Mouse (Mus musculus): Measurements from ENCODE around the gene Gm45711. TPM values are rescaled to one million over a fixed set of nuclear protein-coding genes. Genes with fewer than 3 reads are reported as not detected.
A peak's percentile ranks its signal among the peaks of the same experiment; 100 is the strongest.
"Not testable (repeated sequence)": the region's sequence is repeated elsewhere in the genome, so short reads cannot be mapped to it uniquely, and the experiment has no call there.

Gm45711 gene
- polyA plus RNA-seq (2016; fragmentation: Nextera tagmentation; extraction: Ambion mirVana), result not detected in 2 replicates

DNA sequence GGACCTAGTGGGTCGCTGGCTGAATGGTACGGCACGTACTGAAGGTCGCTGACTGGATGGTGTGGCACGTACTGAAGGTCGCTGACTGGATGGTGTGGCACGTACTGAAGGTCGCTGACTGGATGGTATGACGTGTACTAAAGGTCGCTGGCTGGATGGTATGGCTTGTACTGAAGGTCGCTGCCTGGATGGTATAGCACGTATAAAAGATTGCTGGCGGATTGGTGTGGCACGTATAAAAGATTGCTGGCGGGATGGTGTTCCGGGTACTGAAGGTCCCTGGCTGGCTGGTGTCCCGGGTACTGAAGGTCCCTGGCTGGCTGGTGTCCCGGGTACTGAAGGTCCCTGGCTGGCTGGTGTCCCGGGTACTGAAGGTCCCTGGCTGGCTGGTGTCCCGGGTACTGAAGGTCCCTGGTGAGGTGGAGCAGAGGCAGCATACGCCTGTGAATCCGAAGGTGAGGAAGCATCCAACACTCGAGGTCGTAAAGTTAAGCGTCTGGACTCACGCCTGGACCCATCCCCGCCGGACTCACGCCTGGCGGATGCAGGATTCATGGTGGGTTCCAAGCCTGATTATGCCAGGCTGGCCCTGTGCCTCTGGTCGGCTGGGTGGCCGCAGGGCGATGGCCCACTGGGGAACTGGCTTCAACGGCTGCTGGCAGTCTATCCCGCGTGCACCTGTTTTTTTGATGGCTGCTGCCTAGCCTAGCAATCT is at the start of gene Gm45711, which contains the start of gene Cmtm1:
Gene Gm45711 (minus strand): TSS at position 641 of the 715 bp plus-strand sequence.
Gene Cmtm1 (minus strand): TSS at position 705 of the 715 bp plus-strand sequence.
- 83% methylated on average over 36 of the region's 36 CpGs for WGBS
- peak; percentile 35 for DNase-seq (ENCODE audit: low spot score)
- H3K27me3 ChIP-seq (ENCODE audit: insufficient read depth, poor library complexity, severe bottlenecking); H3K4me1 ChIP-seq; H3K4me3 ChIP-seq; H3K27ac ChIP-seq; H3K36me3 ChIP-seq; H3K9me3 ChIP-seq: not testable (repeated sequence)

DNA sequence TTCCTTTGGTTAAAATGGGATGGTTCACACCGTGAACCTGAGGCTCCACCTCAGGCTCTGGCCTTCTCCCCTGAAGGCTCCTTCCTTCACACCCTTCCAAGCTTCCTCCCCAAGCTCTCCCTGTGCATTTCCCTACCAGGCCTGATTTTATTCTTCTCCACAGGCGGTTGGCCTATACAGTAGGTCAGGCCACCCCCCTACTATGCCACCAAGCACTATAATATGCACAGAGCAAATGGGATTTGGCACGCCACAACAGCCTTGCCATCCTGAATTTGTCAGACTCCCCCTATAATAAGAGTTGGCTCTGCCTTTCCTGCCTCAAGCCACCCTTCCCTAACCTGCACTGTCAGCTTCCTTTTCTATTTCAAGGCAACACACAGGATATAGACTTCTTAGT is 48.8 kb upstream of the Gm45711 start:
- H3K27me3 ChIP-seq (ENCODE audit: insufficient read depth, poor library complexity, severe bottlenecking), result no peaks in the 10 kb centered on the region
- H3K4me3 ChIP-seq, result no peak overlapping the region
- no peaks in the 10 kb centered on the region for H3K9me3 ChIP-seq
- 91% methylated on average over 3 of the region's 3 CpGs for WGBS
- no peak overlapping the region for H3K27ac ChIP-seq
- H3K36me3 ChIP-seq, result peaks cover 29% of the 10 kb centered on the region; the same call in 1 of the 2 replicates
- peaks cover 13% of the 10 kb centered on the region for H3K4me1 ChIP-seq
- no peak for DNase-seq (ENCODE audit: low spot score)

DNA sequence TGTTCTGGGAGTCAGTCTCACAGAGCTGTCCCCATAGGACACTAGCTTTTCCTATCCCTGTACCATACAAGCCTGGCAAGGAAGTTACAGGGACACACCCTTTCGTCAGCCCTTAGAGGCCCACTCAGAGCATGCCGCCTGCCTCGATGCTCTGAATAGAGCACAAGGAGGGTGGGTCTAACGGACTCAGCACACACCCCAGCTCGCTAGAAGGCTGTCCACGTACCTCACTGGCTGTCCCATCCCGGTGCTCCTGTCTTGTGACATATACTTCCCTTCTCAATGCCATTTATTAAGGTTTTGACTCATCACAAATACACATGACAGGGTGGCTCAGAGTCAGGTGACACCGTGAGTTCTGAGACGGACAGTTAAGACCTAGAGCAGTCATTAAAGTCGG is 44.6 kb upstream of the Gm45711 start:
- Histone ChIP-seq H3K9me3 (no peaks in the 10 kb centered on the region), H3K27me3 (ENCODE audit: insufficient read depth, poor library complexity, severe bottlenecking) (no peaks in the 10 kb centered on the region), H3K4me3 (no peak overlapping the region), H3K36me3 (peaks cover 31% of the 10 kb centered on the region; the same call in 1 of the 2 replicates), H3K27ac (no peak overlapping the region), H3K4me1 (peaks cover 5% of the 10 kb centered on the region; the same call in 1 of the 2 replicates)
- no peak for DNase-seq (ENCODE audit: low spot score)
- 89% methylated on average over 10 of the region's 10 CpGs for WGBS

DNA sequence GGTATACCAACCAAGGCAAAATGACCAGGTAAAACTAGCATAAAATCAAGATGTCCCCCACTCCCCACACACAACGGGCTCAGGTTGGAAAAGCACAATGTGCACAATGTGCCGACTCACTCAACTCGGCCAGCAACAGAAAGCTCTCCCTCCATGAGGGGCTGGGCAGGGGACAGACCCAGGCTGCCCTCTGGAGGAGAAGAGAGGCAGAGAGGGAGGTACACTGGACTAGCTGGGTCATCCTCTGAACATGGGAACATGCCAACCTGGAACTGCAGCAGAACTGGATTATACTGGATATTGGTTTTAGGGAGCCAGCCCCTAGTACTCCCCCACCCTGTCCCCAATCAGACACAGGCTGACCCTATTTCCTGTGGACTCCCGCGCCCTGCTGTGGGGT is 43.3 kb upstream of the Gm45711 start:
- 54% methylated on average over 5 of the region's 5 CpGs for WGBS

DNA sequence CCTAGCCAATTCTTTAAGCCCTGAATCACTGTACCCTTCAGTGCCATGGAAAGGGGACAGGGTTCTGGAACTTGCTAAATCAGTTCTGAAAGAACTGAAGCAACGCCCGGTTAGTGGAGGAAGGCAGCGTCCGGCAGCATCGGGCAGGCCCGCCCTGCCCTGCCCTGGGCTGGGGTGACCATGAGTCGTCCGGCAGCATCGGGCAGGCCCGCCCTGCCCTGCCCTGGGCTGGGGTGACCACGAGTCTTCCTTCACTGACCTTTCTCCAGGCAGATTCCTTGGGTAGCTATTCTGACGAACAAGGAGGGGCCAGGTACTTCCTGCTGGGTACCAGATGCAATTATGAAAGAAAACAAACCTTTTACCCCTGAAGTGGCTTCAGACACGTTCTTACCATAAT is 40.2 kb upstream of the Gm45711 start:
- Histone ChIP-seq H3K4me1 (peaks cover 15% of the 10 kb centered on the region), H3K9me3 (no peaks in the 10 kb centered on the region), H3K4me3 (no peak overlapping the region), H3K36me3 (peaks cover 47% of the 10 kb centered on the region), H3K27me3 (ENCODE audit: insufficient read depth, poor library complexity, severe bottlenecking) (no peaks in the 10 kb centered on the region), H3K27ac (no peak overlapping the region)
- WGBS, result 85% methylated on average over 13 of the region's 13 CpGs
- DNase-seq (ENCODE audit: low spot score), result no peak

More for the DNA sequence above, 43.3 kb upstream of the Gm45711 start:
- no peak overlapping the region for H3K4me3 ChIP-seq
- peaks cover 31% of the 10 kb centered on the region; the same call in 1 of the 2 replicates for H3K36me3 ChIP-seq
- H3K27ac ChIP-seq, result no peak overlapping the region
- no peaks in the 10 kb centered on the region for H3K27me3 ChIP-seq (ENCODE audit: insufficient read depth, poor library complexity, severe bottlenecking)
- no peak for DNase-seq (ENCODE audit: low spot score)
- peaks cover 4% of the 10 kb centered on the region; the same call in 1 of the 2 replicates for H3K4me1 ChIP-seq
- H3K9me3 ChIP-seq, result no peaks in the 10 kb centered on the region

DNA sequence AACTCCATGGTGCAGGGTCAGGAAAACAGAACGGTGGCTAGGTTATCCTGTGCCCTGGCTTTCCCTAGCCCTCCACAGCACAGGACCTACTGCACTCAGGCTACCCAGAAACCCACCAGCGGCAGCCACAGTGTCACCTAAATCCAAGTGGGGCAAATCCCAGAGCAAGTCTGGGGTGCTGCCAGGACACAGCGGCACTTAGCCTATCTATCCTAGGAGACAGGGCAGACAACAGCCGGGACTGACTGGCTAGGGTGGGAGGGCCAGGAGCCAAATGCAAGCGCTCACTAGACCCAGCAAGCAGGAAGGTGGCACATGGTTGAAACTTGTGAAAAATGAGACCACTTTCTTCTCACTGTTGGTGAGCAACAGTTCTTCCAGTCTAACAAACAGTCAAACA is 39.1 kb upstream of the Gm45711 start:
- no peak overlapping the region for H3K4me3 ChIP-seq
- 69% methylated on average over 5 of the region's 5 CpGs for WGBS
- H3K36me3 ChIP-seq, result peaks cover 43% of the 10 kb centered on the region
- H3K4me1 ChIP-seq, result peaks cover 18% of the 10 kb centered on the region
- no peak for DNase-seq (ENCODE audit: low spot score)
- H3K27ac ChIP-seq, result no peak overlapping the region
- no peaks in the 10 kb centered on the region for H3K27me3 ChIP-seq (ENCODE audit: insufficient read depth, poor library complexity, severe bottlenecking)
- no peaks in the 10 kb centered on the region for H3K9me3 ChIP-seq

DNA sequence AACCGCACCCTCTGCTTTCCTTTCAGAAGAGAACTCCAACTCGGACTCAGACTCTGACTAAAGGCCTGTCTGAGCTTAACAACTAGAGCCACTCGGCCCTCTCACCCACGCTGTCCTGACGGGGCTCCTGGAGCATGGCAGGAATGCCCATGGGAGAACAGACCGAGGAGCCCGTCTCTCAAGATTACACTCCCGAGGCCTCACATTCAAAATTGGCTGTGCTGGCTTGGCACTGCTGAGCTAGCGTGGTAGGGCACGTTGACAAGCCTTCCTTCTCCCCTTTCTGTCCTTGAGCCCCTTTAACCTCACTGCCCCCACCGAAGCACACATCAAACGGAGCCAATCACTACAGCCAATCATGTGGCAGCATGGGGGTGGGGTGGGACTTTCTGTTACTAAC is 36.8 kb upstream of the Gm45711 start:
- H3K27me3 ChIP-seq (ENCODE audit: insufficient read depth, poor library complexity, severe bottlenecking), result no peaks in the 10 kb centered on the region
- peaks cover 25% of the 10 kb centered on the region for H3K4me1 ChIP-seq
- H3K4me3 ChIP-seq, result 0 out of 2 replicates have a peak overlapping the region, but pooled peaks have one; percentile 5
- no peak for DNase-seq (ENCODE audit: low spot score)
- peak overlapping the region; percentile 23; the same call in 1 of the 2 replicates for H3K27ac ChIP-seq
- no peaks in the 10 kb centered on the region for H3K9me3 ChIP-seq
- peaks cover 35% of the 10 kb centered on the region for H3K36me3 ChIP-seq
- WGBS, result 37% methylated on average over 12 of the region's 12 CpGs

DNA sequence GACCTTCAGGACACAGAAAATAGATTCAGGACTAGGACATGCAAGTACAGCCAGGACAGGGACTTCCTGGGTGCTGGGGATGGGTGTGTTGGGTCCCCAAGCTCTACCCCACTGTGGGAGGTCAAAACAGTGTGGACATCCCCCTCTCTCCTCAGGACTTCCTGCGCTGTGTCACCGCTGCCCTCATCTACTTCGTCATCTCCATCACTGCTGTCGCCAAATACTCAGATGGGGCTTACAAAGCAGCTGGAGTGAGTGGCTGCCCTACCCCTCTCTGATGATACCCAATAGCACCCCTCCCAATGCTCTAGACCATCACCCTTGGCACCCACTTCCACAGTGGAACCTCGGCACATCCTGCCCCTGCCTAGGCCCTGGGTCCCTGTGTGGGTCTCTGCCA is 34.7 kb upstream of the Gm45711 start:
- no peak overlapping the region for H3K4me3 ChIP-seq
- DNase-seq (ENCODE audit: low spot score), result no peak
- H3K27me3 ChIP-seq (ENCODE audit: insufficient read depth, poor library complexity, severe bottlenecking), result no peaks in the 10 kb centered on the region
- H3K4me1 ChIP-seq, result peaks cover 41% of the 10 kb centered on the region
- H3K36me3 ChIP-seq, result peaks cover 35% of the 10 kb centered on the region
- H3K27ac ChIP-seq, result no peak overlapping the region
- WGBS, result 88% methylated on average over 5 of the region's 5 CpGs
- no peaks in the 10 kb centered on the region for H3K9me3 ChIP-seq

DNA sequence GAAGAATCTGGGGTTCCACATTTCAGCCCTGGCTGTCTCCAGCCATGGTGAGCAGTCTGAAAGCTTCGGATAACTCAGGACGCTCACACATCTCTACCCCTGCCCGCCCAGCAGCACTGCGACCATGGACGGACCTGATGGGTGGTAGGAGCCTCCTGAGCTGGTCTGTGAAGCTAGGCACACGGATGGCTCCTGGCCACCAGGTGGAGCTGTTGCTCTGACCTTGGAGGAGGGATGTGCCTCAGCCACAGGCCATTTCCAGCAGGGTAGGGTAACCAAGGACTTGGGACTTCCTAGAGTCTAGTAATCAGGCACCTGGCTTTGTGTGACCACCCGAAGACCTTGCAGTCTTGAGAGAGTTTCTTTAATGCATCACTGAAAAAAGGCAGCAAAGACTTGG is 34.1 kb upstream of the Gm45711 start:
- peak; percentile 93 for DNase-seq (ENCODE audit: low spot score)
- Histone ChIP-seq H3K9me3 (no peaks in the 10 kb centered on the region), H3K27ac (no peak overlapping the region), H3K36me3 (peaks cover 35% of the 10 kb centered on the region), H3K27me3 (ENCODE audit: insufficient read depth, poor library complexity, severe bottlenecking) (no peaks in the 10 kb centered on the region), H3K4me3 (no peak overlapping the region), H3K4me1 (peaks cover 45% of the 10 kb centered on the region)
- 15% methylated on average over 7 of the region's 7 CpGs for whole genome bisulfite sequencing

DNA sequence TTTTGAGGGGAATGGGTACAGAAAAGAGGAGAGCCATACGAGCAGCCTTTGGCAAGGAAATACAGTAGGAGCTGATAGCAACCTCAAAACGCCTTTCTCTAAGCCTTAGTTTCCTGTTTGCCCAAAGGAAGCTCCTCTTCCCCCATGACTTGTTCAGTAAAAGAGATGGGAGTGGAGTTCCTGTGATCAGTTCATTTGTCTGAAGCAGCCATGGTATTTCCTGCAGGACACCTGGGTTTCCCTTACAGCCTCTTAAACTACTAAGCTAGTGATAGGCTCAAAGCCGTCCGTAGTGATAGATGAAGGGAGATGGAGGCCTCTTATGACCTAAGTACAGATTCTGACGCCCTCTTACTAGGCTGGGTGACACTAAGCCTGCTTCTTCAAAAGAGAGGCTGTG is 32.5 kb upstream of the Gm45711 start:
- WGBS, result 51% methylated on average over 5 of the region's 5 CpGs
- DNase-seq (ENCODE audit: low spot score), result peak; percentile 58
- Histone ChIP-seq H3K9me3 (no peaks in the 10 kb centered on the region), H3K36me3 (peaks cover 29% of the 10 kb centered on the region), H3K27ac (no peak overlapping the region), H3K4me1 (peaks cover 43% of the 10 kb centered on the region), H3K27me3 (ENCODE audit: insufficient read depth, poor library complexity, severe bottlenecking) (no peaks in the 10 kb centered on the region), H3K4me3 (no peak overlapping the region)

DNA sequence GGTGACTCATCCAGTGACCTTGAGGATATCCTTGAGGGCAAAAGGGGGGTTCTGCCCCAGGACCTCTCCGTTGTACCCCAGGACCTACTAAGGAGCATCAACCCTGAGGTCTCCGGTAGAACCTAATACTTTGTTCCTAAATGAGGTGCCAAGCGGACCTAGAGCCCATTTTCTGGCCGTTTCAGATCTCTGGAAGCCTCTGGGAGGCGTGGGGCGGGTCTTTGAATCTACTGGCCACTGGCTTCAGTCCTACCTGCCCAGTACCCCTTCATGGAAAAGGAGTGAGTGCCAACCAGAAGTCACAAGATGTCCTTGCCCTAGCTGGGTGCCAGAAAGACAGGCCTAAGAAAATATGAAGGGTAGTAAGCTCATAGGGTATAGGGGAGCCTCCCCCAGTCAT is 31.8 kb upstream of the Gm45711 start:
- Histone ChIP-seq H3K27me3 (ENCODE audit: insufficient read depth, poor library complexity, severe bottlenecking) (no peaks in the 10 kb centered on the region), H3K36me3 (peaks cover 22% of the 10 kb centered on the region), H3K4me1 (peaks cover 38% of the 10 kb centered on the region), H3K9me3 (no peaks in the 10 kb centered on the region), H3K27ac (peak overlapping the region; percentile 95), H3K4me3 (peak overlapping the region; percentile 74)
- DNase-seq (ENCODE audit: low spot score), result peak; percentile 73
- 41% methylated on average over 6 of the region's 6 CpGs for WGBS

DNA sequence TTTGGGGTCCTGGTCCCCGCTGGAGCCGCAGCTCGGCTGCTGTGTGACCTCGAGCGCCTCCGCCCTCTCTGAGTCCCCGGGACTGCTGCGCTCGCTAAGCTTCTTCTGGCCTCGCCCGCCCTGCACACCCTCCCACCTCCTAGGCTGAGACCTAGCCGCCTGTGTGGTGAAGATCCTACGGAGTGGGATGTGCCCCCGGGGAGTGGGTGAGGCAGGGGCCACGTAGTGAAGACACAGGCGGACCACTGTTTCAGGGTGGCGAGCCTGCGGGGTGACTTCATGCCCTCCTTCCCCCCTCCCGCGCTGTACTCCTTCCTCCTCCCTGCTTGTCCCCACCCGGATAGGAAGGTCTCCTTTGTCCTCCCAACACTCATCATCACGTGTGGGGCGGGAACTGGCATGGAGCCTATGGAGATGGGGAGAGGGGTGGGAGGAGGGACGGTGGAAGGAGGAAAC is 31.3 kb upstream of the Gm45711 start:
- H3K4me1 ChIP-seq, result peaks cover 33% of the 10 kb centered on the region
- H3K36me3 ChIP-seq, result peaks cover 16% of the 10 kb centered on the region
- H3K4me3 ChIP-seq, result peak overlapping the region; percentile 74
- peak overlapping the region; percentile 95 for H3K27ac ChIP-seq
- H3K9me3 ChIP-seq, result no peaks in the 10 kb centered on the region
- under 1% methylated on average over 24 of the region's 24 CpGs for WGBS
- DNase-seq (ENCODE audit: low spot score), result peak; percentile 94
- no peaks in the 10 kb centered on the region for H3K27me3 ChIP-seq (ENCODE audit: insufficient read depth, poor library complexity, severe bottlenecking)

DNA sequence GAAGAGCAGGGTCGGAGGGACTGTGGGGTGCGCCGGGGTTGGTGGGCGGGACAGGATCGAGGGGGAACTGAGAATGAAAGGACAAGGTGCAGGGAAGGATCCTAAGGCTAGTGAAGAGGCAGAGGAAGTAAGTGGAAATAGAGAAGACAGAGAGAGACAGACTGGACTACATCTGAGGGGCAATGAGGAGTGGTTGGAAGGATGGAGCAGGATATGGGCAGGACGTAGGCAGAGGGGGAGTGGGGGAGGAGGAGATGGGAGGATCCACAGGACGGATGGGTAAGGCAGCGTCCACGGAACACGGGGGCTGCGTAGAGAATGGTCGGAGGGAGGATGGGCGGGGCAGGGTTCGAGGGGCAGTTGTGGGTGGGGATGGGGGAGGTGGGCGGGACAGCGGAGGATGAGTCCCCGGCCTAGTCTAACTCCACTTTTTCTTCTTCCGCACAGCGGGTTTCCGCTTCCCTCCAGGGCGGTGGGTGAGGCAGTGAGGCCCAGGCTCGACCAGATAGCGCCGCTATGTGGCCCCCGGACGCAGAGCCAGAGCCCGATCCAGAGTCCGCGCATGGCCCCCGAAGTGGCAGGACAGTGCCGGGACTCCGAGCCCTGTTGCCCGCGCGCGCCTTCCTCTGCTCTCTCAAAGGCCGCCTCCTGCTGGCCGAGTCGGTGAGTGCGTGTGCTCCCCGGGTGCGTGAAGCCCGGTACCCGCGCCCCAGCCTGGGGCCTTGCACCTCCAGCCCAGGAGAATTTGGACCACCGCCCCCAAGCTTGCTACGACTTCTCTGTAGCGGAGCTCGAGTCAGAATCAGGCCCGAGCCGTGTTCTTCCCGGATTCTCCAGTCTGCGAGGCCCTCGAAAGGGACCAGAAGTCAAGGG is 30.6 kb upstream of the Gm45711 start:
- no peaks in the 10 kb centered on the region for H3K27me3 ChIP-seq (ENCODE audit: insufficient read depth, poor library complexity, severe bottlenecking)
- peaks cover 10% of the 10 kb centered on the region for H3K36me3 ChIP-seq
- peak overlapping the region; percentile 95 for H3K27ac ChIP-seq
- peak overlapping the region; percentile 74 for H3K4me3 ChIP-seq
- under 1% methylated on average over 52 of the region's 54 CpGs for WGBS
- peaks cover 32% of the 10 kb centered on the region for H3K4me1 ChIP-seq
- DNase-seq (ENCODE audit: low spot score), result peak; percentile 92
- H3K9me3 ChIP-seq, result no peaks in the 10 kb centered on the region
